Mouse (Mus musculus) brain, embryonic 18.5 days (tissue): Measurements from ENCODE around the gene H60b.
"Not testable (repeated sequence)": the region's sequence is repeated elsewhere in the genome, so short reads cannot be mapped to it uniquely, and the experiment has no call there.

Source experiments
- DNase-seq: peaks from one replicate; pipeline ENCODE4 v3.0.0-alpha.2; 2012; ENCODE audit warnings: low read depth, low spot score

Gene H60b

GRCm38 (mm10) chr10:22158310-22158999 lies at the start of gene H60b, which contains the start of gene Raet1e:
Gene H60b (plus strand): TSS chr10:22158586.
Gene Raet1e (plus strand): TSS chr10:22158569.
- DNase-seq, result not testable (repeated sequence)

- DNase-seq, result no peak
Measured at GRCm38 (mm10) chr10:22140665-22141280, 17.6 kb upstream of the H60b start.

DNA sequence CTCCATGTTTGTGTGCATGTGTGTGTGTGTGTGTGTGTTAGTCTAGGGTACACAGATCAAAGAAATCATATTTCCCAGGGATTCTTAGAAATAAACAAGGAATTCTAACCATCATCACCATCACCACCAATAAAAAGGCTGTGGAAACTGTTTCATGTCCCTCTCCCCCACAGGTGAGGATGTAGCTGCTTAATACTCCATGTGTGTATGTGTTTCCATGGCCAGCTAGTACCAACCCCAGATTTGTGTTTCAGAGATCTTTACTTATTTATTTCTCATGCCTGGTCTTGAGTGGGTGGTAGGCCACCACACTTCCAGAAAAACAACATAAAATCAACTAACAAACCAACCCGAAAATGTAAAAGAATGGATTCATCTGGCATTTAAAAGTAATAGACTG lies 16.2 kb upstream of the H60b start:
- not testable (repeated sequence) for DNase-seq

- DNase-seq, result no peak
Measured at GRCm38 (mm10) chr10:22142926-22143325, 15.5 kb upstream of the H60b start.

- no peak for DNase-seq
Measured at GRCm38 (mm10) chr10:22148441-22149072, 9.8 kb upstream of the H60b start.

DNA sequence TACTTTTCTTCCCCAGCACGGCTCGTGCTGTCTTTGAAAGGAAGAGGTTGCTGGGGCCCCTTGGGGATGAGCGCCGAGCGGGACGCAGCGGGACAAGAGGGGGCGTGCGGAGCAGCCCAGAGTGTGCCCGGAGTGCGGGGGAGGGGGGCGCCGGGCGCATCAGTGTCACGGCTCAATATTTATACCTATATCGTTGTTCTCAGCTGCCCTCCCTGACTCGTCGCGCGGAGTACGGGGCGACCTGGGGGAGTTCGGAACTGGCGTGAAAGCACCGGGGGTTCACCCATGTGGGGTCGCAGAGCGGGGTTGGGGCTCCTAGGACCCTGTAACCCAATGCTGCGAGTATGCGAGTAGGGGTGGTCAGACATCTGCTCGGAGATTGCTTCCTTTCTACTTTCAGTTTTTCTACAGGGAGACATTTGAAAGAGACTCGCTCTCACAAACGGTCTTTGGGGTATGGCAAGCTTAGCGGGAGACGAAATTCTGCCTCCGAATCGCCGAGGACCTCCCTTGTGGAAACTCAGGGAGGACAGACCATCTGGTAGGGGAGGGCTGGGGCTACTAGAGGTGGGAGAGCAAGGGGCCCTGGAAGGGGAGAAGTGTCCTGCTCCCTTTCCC lies 9.2 kb upstream of the H60b start, which contains the start of gene E030030I06Rik:
E030030I06Rik (minus strand) TSS at position 198 of the 618 bp plus-strand sequence.
- no peak for DNase-seq

GRCm38 (mm10) chr10:22149691-22150465 lies 8.5 kb upstream of the H60b start:
- DNase-seq, result no peak

DNA sequence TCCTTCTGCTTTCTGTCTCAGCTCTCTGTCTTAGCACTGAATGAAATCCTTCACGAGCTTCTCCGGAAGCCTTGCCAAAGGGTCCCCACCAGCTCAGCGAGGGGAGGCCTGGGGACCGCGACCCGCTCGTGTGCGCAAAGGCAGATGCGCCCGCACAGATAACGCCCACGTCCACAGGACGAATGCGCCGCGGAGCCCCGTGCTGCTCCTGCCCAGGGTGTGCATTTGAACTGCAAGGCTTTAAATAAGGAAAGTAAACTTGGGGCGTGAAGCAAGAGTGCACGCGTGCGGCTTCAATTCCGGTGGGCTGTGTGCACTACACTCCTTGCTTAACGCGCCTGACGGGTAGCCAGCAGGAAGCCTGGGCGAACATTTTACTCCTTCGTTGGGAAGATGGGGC lies 7.8 kb upstream of the H60b start:
- no peak for DNase-seq

DNA sequence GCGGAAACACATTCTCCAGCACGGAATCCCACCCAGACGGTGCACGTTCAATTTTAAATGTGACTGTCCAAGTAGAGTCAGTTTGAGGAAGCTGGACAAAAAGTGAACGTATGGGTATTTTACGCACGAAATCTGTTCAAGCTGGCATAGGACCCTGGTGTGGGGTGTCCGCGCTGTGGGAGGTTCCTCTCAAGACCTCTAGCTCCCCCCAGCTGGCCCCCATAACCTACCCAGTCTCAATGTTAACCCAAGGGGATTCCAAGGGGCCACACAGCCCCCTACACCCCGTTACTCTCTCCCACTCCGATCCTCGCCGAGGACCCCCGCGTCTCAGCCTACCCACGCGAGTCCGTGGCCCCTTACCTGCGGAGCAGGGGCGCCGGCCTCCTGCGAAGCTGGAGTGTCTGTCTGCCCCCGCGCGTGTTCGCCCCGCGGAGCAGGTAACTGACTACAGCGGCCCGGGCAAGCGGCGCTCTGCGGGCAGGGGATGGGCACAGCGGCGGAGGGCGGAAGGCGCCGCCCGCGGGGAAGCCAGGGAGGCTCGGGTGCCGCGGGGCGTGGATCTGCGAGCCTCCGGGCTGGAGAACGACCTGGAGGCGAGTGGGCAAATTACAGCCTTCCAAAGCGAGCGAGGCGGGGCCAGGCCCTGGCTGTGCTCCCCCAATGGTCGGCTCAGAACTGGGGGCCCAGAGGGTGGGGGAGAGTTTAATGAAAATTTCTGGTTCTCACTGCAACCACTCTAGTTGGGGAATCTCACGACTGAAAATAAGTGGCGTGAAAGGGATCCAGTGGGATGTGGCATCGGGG lies 7.1 kb upstream of the H60b start:
- DNase-seq, result not testable (repeated sequence)

DNA sequence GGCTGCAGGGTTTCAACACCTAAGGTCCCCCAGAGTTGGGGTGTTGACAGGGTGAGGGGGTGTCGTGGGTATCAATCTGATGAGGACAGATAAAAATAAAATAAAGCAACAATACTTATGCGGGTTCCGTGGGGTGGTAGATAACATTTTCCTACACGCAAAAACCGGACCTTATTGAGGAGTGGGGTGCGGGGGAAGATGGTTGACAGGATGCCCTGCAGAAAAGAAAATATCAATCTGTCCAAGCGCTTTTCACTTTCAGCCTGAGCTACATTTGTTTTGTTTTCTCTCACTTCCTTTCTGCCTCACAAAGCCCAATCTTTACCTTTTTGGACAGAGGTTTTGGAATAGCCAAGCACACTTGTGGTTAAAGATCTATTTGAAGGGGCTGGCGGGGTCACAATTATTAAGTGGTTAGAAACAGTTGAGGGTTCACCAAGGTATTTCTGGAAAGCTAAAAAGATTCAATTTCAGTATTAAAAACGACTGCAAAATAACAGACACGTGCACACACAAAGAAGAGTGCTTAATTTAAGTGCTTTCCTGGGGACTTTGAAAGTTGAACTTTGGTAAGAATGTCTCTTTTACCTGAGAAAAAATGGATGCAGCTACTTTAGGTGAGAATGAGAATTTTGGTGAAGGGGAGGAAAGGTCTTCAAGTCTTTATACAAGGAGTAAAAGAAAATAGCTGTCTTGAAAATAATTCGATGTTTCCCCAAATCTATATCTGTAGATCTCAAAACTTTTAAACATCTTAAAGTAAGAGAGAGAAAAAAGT lies 6.3 kb upstream of the H60b start:
- not testable (repeated sequence) for DNase-seq

DNA sequence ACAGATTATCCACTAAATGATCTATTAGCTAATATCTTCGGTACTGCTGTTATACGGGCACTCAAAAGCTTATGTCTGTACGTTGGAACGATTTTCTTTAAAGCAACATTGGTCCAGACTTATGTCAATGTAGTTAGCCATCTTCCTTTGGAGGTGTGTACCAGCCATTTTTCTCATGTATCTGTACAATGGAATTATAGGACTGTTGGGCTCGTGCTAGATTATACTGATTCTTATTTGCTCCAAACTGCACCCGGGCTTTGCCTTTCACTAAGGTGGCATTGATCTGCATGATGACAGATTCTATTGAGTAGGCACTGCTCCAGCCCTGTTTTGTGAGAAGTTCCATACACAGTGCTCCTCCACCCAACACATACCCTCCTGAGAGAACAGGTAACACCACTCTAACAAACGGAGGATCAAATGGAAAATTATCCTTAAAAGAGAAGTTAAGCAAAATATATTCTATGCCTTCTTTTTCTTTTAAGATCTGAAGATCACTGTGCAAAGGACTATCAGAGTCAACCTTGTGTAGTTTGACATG lies 5.2 kb upstream of the H60b start:
- not testable (repeated sequence) for DNase-seq

- not testable (repeated sequence) for DNase-seq
Measured at GRCm38 (mm10) chr10:22154127-22154526, 4.3 kb upstream of the H60b start.

DNA sequence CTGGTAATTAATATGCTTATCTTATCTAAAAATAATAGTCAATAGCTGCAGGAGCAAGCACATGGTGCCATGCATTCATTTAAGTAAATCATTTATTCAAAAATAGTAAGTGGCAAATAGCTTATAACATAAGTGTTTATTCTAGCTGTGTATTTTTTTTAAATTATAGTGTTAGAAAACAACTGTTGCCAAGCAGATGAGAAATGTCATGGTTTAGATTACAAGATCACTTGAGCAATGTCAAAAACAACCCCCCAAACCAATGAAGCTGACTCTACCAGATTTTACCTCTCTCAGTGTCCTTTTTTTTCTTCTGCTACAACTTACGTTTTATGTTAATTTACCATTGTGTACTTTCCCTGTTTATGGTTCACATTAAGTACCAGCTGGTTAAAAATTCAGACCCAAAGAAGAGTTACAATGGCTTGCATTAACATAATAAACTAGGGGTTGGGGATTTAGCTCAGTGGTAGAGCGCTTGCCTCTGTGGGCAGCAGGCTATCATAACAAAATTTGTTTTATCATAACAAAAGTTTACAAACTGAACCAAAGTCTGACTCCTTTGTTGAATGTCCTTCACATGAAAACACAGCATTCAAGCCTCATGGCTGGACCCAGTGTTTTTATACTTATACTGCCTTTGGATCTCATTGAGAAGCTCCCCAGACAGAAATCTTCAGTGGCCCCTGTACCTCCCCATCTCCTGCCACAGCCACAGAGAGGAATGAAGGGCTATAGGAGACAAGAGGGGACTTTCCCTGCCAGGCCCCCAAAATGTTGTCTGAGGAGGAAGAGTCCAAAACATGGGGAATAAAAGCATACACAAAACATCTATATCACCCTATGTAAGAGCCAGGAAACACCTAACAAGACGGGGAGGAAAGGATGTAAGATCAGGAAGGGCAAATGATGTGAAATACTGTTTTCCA lies 3.3 kb upstream of the H60b start:
- no peak for DNase-seq

- DNase-seq, result no peak
Measured at GRCm38 (mm10) chr10:22159131-22159561, 760 bp downstream of the H60b start.

DNA sequence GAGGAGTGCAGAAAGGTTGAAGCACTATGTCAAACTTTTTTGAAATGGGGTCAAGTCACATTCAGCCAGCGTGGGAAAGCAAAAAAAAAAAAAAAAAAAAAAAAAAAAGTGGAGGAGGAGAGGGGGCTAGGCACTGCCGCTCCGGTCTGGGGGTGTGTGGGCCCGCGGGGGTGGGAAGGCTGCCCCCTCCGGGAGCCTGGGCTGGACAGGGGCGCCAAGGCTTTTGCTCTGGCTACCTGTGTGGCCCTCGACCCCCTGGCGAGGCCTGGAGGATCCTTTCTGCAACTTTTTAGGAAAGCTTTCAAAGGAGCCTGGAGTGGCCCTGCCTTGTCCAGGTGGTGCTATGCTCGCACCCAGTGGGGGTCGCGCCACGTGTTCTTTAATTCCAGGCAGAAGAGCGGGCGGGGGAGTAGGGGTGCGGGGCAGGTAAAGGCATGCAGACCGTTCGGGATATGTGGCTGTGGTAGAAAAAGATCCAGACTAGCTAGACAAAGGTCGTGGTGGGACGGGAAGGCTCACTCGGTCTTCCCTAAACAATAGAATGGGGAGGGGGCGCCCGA lies 1.3 kb downstream of the H60b start:
- DNase-seq, result no peak

- DNase-seq, result not testable (repeated sequence)
Measured at GRCm38 (mm10) chr10:22163279-22163678, 4.9 kb downstream of the H60b start.

DNA sequence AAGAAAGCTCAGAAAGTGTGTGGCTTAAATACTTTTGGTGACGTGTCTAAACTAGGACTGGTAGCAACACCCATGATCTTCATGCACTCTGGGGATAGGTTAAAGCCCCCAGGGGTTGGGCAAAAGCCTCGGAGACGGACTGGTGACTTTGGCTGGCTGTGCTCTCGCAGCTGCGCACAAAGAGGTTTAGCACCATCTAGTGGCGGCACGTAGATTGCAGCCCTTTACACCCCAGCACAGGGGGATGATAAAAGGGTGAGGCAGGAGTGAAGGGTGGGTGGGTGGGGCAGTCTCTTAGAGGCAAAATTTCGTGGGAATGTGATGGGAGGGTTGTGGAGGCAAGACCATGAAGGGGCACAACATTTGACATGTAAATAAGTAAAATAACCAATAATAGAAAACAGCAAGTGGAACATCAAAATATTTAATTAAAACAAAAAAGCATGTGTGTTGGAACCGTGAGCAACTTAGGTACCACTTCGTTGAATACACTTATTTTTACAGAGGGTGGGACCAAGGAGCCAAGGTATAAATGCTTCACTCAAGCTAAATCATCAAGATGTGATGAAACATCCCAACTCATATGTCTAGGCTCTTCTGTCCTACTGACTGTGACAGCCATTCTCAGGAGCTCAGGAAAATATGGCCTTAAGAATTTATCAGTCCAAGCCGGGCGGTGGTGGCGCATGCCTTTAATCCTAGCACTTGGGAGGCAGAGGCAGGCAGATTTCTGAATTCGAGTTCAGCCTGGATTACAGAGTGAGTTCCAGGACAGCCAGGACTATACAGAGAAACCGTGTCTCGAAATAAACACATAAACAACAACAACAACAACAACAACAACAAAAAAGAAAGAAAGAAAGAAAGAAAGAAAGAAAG lies 5.6 kb downstream of the H60b start:
- DNase-seq, result not testable (repeated sequence)
